Mouse (Mus musculus): ENCODE results near the gene Trak1.

DNA sequence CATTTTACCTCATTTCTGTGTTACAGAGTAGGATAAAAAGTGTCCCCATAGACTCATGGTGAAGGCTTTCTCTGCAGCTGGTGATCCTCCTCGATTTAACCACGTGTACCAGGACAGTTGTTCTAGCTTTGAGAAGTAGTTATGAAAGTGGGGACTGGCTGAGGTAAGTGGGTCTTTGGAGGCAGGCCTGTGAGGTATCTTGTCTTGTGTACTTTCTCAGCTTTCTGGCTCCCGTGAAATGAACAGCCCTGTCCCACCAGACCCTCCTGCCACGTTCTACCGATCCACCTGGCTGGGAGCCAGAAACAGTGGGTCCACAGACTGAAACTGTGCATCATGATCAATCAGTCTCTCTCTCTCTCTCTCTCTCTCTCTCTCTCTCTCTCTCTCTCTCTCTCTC, 18.1 kb upstream of the Trak1 start:
- TF ChIP-seq CTCF (IDR thresholded peaks at IDR 0.05; ENCODE audit: borderline replicate concordance, insufficient read depth, low read length) = no peak
- TF ChIP-seq POLR2A (IDR thresholded peaks at IDR 0.05; ENCODE audit: low read depth, low read length) = no peak
